Mouse (Mus musculus) c-Kit-positive CD71-positive TER-119-negative erythroid progenitor cells, embryonic 14.5 days (primary cell): Measurements from ENCODE around the gene Igf1r.
"Not testable (repeated sequence)": the region's sequence is repeated elsewhere in the genome, so short reads cannot be mapped to it uniquely, and the experiment has no call there.

Source experiments
- DNase-seq: peaks from one replicate; pipeline ENCODE4 v3.0.0-alpha.2; 2013; ENCODE audit warnings: low read depth

The Igf1r gene

DNA sequence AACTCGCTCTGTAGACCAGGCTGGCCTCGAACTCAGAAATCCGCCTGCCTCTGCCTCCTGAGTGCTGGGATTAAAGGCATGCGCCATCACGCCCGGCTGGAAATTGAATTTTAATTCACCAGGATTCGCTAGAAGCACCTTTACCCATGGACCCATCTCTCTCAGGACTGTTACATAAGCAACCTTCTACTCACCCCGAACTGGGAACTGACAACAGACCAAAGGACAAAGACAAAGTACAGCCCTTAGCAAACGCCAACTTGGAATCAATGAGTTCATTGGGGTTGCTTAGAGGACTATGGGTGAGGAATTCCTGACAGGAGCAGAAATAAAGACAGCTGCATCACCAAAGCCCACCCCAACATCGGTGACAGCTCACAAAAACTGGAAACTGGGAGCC, 320.0 kb downstream of the Igf1r start:
- DNase-seq: no peak

DNA sequence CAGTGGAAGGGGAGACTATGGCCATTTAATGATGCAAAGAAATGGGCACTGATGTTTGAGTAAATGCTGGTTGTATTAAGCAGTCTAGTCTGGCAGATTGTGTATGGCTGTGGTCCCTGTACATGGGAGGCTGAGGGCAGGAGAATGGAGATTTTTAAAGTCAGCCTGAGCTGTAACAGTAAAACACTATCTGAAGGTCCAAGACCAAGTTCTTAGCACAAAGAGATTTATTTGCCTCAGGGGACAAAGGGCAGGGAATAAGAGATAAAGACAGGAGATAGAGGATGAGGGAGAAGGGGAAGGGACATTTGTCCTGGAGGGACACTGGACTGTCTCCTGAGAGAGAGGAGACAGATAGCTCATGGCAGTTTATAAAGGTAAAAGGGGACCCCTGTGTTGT, 320.9 kb downstream of the Igf1r start, which contains the start of gene Fam169b:
Fam169b (plus strand) TSS at position 325 of the 400 bp plus-strand sequence.
- no peak for DNase-seq

DNA sequence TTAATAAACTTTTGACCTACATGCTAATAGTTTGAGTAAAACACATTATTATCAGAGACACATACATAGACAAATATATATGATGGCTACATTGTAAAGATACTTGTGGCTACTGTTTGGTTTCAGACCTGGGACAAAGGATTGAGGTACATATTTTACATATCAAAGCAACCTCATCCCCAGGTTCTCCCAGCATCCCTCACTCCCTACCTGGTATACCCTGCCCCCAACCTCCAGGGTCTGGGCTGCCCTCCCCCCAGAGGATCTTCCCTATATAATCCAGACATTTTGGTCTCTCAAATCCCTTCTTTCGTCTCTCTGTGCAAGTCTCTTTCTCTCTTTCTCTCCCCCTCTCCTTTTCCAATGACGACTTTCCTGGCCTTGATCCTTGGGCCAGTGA, 321.6 kb downstream of the Igf1r start:
- no peak for DNase-seq

DNA sequence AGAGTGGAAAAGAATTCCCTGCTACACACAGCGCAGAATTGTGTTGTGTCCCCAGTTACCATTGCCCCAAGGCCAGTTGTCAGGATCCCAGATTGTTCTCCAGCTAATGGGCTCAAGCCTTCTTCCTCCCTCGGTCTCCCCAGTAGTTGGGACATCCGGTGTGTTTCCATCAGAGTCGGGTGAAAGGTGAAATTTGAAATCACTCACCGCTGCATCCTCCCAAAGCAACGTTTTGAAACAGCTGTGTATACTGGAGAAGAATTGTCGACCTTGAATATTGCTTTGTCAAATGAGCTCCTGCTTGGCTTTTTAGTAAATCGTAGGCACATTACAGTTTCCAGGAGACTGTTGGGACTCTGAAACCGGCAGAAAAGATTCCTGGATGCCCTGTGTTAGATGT, 322.3 kb downstream of the Igf1r start:
- no peak for DNase-seq

DNA sequence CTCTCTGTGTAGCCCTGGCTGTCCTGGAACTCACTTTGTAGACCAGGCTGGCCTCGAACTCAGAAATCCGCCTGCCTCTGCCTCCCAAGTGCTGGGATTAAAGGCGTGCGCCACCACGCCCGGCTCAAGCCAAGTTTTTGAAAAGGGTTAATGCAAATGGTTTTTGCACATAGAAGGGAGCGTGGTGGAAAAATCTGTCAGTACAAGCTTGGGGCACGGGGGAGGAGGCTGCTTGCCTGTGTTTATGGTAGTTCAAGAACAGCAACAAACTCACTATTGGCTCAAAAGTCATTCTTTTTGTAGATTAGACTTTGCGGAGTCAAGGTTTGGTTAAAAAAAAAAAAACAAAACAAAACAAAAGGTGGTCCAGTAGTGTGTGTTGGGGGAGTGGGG, 322.8 kb downstream of the Igf1r start:
- not testable (repeated sequence) for DNase-seq

DNA sequence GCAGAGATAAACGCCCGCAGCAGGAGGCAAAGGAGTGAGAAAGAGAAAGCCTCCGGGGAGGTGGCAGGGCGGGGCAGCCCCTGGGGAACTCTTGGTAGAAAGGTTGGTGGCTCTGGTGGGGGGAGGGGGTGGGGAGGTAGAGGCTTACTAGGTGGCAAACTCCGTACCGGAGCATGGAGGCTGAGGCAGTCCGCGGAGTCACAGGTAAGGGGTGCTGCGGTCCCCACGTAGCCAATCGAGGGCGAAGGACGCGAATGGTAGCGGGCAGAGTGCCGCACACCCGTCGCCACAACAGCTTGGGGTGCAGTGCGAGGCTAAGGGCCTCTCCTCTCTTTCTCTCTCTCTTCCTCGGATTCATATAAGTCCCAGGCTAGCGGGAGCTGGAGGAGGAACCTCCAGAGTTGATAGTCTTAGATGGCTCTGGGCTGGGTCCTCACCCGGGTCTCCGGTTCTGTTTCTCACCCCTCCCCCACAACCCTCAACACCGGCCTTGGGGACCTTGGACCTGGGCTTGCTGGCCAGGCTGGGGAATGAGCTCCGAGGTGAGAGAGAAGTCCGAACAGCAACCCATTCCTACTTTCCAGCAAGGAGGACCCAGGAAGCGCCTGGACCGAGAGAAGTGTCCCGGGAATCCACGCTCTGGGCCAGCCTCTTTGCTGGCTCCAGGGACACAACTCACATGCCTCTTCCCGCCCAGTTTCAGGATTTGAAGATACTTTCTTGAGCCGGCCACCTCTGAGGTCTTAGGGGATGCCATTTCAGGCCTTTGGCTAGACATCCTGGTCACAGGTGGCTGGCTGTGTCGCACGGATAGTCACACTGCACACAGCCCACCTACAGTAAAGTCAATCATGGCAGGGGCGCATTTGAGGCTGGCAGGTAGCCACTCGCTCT, 323.5 kb downstream of the Igf1r start:
- DNase-seq: no peak

DNA sequence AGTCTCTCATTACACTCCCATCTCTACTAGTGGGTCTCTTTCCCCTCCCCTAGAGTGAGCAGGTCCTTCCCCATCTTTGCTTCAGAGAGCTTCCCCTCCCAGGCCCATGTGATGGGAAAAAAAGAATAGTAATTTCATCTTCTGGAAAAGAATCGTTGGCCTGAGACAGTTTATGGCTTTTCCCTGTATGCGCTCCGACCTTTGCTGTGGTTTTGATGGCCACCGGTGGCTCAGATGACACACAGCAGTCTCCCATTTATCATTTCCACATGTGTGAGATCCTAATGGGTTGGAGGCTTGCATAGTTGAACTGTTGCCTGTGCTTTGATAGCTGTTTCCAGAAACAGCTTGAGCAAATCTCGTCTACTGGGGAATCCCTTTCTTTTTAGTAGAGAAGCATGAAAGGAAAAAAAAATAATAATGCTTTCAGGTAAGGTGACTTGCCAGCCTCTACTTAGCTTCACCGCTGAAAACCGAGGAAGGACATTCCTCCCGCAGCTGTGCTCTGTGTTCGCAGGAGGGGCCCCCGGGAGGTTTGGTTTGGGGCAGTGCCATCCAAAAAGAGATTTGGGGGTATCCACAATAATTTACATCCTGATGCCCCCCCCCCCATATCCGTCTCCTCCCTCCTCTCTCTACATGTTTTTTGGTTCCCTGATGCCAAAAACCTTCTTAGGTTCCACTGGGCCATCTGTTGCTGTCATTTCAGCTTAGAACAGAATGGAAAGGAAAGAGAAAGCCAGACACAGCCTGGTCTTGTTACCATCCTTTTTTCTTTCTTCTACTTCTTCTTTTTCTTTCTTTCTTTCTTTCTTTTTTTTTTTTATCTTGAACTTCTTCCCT, 324.6 kb downstream of the Igf1r start:
- no peak for DNase-seq

DNA sequence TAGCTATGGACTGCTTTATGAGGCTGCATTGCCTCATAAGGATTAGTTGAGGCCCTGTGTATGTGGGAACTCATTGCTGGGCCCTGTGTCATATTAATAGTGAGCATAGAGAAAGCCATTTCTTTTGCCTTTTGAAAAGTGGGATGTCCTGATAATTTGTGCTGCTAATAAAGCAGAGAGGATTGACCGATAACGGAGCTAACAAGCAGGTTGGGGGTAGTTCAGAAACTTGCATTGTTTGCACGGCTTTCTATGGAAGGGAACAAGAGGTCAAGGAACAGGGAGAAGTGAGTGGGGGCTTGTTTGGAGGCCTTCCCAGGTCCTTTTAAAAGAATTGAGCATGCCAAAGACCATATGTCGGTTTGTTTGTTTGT, 325.3 kb downstream of the Igf1r start:
- DNase-seq: no peak

DNA sequence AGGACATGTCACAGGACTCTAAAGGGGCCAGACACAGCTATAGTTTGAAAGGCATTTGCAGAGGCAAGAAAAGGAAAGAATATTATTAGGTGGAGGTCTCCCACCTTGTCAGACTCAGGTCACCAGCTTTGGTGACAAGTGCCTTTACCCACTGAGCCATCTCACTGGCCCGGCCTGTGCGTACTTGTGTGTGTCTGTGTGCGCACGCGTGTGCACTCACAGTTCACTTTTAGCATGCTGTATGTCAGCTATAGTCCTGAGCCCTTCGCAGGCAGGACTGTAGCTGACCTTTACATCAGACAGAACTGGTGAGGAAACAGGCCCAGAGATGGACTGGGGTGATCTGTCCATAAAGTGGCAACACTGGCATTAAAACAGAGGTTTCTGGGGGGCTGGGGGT, 325.8 kb downstream of the Igf1r start:
- no peak for DNase-seq

DNA sequence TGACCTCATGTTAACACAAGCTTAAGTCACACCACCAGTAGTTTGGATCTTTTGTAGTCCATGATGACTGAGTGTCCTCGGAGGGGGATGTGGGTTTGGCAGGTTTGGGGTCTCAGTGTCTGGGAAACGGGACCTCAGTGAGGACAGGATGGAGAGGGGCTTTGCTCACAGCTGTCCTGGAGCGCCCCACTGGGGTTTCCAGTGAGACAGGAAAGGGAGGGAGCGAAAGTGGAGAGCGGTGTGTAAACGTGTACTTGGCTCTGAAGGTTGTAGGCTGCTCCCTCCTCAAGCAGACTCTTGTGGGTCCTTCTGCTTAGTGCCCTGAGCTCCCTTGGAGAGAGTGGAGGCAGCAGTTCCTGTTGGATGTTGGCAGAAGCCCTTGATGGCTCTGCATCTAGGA, 326.3 kb downstream of the Igf1r start:
- no peak for DNase-seq

DNA sequence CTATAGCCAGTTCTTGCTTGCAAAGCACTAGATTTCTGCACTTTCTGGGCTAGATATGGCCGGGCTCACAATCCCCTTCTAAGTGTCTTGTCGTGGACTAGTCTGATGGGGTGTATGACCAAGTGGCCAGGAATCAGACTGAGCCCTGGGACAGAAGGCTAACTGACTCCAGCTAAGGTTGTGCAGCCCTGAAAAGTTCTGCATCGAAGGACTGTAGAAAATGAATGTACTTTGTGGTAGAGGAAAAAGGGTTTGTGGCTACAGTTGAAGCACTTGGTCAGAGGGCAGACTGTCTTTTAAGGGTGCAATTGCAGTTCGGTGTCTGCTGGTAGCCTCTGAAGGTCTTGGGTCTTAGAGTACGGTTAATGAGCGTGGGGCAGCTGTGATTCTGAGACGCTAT, 326.9 kb downstream of the Igf1r start:
- no peak for DNase-seq

DNA sequence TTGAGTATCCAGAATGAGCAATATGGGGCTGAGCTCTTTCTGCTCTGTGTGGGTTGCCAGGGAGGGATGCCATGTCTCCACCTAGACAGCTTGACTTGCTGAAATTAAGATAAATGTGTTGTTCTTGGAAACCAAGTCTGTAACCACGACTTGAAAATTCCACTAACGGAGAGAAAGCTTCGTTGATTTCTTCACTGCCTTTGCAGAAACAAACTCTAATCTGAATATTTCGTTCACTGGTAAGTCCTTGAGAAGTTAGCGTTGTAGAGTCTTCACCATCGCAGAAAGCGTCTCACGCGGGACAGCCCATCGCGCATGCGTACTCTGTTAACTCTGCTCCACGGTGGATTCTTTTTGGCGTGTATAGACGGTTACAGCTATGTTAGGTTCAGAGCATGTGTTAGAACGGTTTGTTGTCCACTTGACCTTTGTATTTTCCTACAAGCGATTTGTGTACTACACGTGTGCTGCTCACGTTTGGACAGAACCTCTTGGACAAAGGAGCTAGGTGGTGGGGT, 327.8 kb downstream of the Igf1r start:
- no peak for DNase-seq

DNA sequence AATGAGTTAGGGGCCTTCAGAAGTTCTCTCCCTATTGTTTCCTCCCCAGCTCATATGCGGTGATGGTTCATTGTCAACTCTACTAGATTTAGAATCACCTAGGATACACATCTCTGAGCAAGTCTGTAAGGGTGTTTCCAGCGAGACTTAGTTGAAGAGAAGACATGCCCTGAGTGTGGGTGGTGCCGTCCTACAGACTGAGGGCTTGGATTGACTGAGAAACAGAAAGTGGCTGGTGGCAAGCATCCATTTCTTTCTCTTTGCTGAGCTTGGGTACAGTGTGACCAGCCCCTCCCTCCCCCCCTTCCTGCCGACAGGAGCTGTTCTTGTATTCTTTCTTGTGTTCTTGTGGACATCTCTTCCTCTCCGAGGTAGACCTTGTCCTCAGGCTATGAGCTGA, 328.7 kb downstream of the Igf1r start:
- DNase-seq: no peak

DNA sequence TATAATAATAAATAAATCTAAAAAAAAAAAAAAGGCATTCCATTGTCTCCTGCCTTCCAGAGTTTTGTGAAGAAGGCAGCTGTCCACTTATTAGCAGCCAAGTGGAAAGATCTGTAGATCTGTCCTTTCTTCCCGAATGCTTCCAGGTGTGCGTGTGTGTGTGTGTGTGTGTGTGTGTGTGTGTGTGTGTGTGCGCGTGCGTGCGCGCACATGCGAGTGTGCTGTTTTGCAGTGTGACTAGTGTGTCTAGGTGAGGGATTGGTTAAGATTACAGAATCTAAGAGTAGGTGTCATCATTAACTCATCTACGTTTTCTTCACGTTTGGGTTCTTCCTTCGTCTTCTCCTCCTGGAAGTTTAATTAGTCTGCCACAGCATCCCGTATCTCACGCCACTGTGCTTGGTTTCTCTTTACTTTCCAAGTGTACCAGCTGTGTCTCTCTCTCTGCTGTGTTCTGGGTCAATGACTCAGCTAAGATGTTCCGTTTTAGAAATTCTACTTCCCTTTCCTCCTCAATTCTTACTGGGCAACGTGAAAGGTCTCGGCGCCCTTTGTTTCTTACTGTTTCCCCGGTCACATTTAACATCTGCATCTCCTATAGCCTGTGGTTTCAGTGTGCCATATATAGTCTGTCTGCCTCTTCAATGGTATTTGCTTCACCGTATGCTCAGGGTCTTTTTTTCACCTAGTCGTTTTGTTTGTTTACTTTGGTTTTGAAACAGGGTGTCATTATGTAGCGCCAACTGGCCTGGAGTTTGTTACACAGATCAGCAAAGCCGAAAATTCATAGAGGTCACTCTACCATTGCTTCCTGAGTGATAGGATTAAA, 329.9 kb downstream of the Igf1r start:
- no peak for DNase-seq

DNA sequence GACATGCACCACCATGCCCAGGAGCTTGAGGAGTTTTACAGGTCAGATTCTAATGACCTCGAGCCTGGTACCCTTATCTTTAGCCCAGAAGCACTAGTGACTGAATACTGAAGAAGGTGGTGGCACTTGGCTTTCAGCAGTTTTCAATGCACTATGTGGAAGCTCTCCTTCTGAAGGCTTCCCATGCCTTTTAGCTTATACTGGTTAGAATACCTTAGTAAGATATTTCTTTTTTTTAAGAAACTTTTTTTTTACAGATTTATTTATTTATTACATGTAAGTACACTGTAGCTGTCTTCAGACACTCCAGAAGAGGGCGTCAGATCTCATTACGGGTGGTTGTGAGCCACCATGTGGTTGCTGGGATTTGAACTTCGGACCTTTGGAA, 330.5 kb downstream of the Igf1r start:
- DNase-seq: not testable (repeated sequence)
